Mouse (Mus musculus): ENCODE results near the gene Nsl1. TPM values are rescaled to one million over a fixed set of nuclear protein-coding genes. Genes with fewer than 3 reads are reported as not detected.

Nsl1 gene
- polyA plus RNA-seq, 1 experiment = 0.49 TPM

- WGBS = 78% methylated on average over 11 of the region's 11 CpGs
- TF ChIP-seq CTCF (IDR thresholded peaks at IDR 0.05; ENCODE audit: insufficient read depth, low read length) = no peak
- TF ChIP-seq POLR2A (IDR thresholded peaks at IDR 0.05; ENCODE audit: borderline replicate concordance, extremely low read depth, low read depth, low read length) = no peak
- H3K4me3 ChIP-seq (replicated peaks; ENCODE audit: extremely low read depth, low read depth, low read length) = no peak overlapping the region
- no peaks in the 10 kb centered on the region for H3K4me1 ChIP-seq (ENCODE audit: control insufficient read depth, insufficient read depth, low read length)
- no peak for DNase-seq
Observed at GRCm38 (mm10) chr1:191115514-191116238, 52.9 kb downstream of the Nsl1 start.

GRCm38 (mm10) chr1:191122744-191123143, 59.9 kb downstream of the Nsl1 start:
- Histone ChIP-seq H3K4me1 (ENCODE audit: control insufficient read depth, insufficient read depth, low read length) (no peaks in the 10 kb centered on the region), H3K4me3 (replicated peaks; ENCODE audit: extremely low read depth, low read depth, low read length) (no peak overlapping the region)
- 27% methylated on average over 3 of the region's 3 CpGs for WGBS
- no peak for TF ChIP-seq CTCF (IDR thresholded peaks at IDR 0.05; ENCODE audit: insufficient read depth, low read length)
- TF ChIP-seq POLR2A (IDR thresholded peaks at IDR 0.05; ENCODE audit: borderline replicate concordance, extremely low read depth, low read depth, low read length) = no peak
- DNase-seq = no peak

- 78% methylated on average over 2 of the region's 2 CpGs for WGBS
- TF ChIP-seq POLR2A (IDR thresholded peaks at IDR 0.05; ENCODE audit: borderline replicate concordance, extremely low read depth, low read depth, low read length) (no peak), CTCF (IDR thresholded peaks at IDR 0.05; ENCODE audit: insufficient read depth, low read length) (no peak)
- no peaks in the 10 kb centered on the region for H3K4me1 ChIP-seq (ENCODE audit: control insufficient read depth, insufficient read depth, low read length)
- DNase-seq = no peak
- H3K4me3 ChIP-seq (replicated peaks; ENCODE audit: extremely low read depth, low read depth, low read length) = no peak overlapping the region
Observed at GRCm38 (mm10) chr1:191123696-191124095, 60.9 kb downstream of the Nsl1 start.

GRCm38 (mm10) chr1:191124288-191124687, 61.5 kb downstream of the Nsl1 start:
- WGBS = 68% methylated on average over 4 of the region's 4 CpGs
- no peak for TF ChIP-seq CTCF (IDR thresholded peaks at IDR 0.05; ENCODE audit: insufficient read depth, low read length)
- no peak for TF ChIP-seq POLR2A (IDR thresholded peaks at IDR 0.05; ENCODE audit: borderline replicate concordance, extremely low read depth, low read depth, low read length)
- no peak for DNase-seq

GRCm38 (mm10) chr1:191125811-191126638, 63.2 kb downstream of the Nsl1 start:
- TF ChIP-seq POLR2A (IDR thresholded peaks at IDR 0.05; ENCODE audit: borderline replicate concordance, extremely low read depth, low read depth, low read length) (no peak), CTCF (IDR thresholded peaks at IDR 0.05; ENCODE audit: insufficient read depth, low read length) (peak; percentile 68)
- H3K4me1 ChIP-seq (ENCODE audit: control insufficient read depth, insufficient read depth, low read length) = no peaks in the 10 kb centered on the region
- no peak overlapping the region for H3K4me3 ChIP-seq (replicated peaks; ENCODE audit: extremely low read depth, low read depth, low read length)
- WGBS = 13% methylated on average over 38 of the region's 38 CpGs
- peak; percentile 67 for DNase-seq

More at GRCm38 (mm10) chr1:191124288-191124687, 61.5 kb downstream of the Nsl1 start:
- Histone ChIP-seq H3K4me3 (replicated peaks; ENCODE audit: extremely low read depth, low read depth, low read length) (no peak overlapping the region), H3K4me1 (ENCODE audit: control insufficient read depth, insufficient read depth, low read length) (no peaks in the 10 kb centered on the region)

- no peak for DNase-seq
- no peak overlapping the region for H3K4me3 ChIP-seq (replicated peaks; ENCODE audit: extremely low read depth, low read depth, low read length)
- 83% methylated on average over 2 of the region's 2 CpGs for WGBS
- TF ChIP-seq POLR2A (IDR thresholded peaks at IDR 0.05; ENCODE audit: borderline replicate concordance, extremely low read depth, low read depth, low read length) = no peak
- no peak for TF ChIP-seq CTCF (IDR thresholded peaks at IDR 0.05; ENCODE audit: insufficient read depth, low read length)
- H3K4me1 ChIP-seq (ENCODE audit: control insufficient read depth, insufficient read depth, low read length) = no peaks in the 10 kb centered on the region; the same call in 1 of the 2 replicates
Observed at GRCm38 (mm10) chr1:191131692-191132091, 68.9 kb downstream of the Nsl1 start.

- Histone ChIP-seq H3K4me1 (ENCODE audit: control insufficient read depth, insufficient read depth, low read length) (no peaks in the 10 kb centered on the region; the same call in 1 of the 2 replicates), H3K4me3 (replicated peaks; ENCODE audit: extremely low read depth, low read depth, low read length) (no peak overlapping the region)
- 65% methylated on average over 5 of the region's 5 CpGs for WGBS
- no peak for DNase-seq
- TF ChIP-seq POLR2A (IDR thresholded peaks at IDR 0.05; ENCODE audit: borderline replicate concordance, extremely low read depth, low read depth, low read length) (no peak), CTCF (IDR thresholded peaks at IDR 0.05; ENCODE audit: insufficient read depth, low read length) (no peak)
Observed at GRCm38 (mm10) chr1:191132240-191132639, 69.4 kb downstream of the Nsl1 start.

- Histone ChIP-seq H3K4me1 (ENCODE audit: control insufficient read depth, insufficient read depth, low read length) (no peaks in the 10 kb centered on the region; the same call in 1 of the 2 replicates), H3K4me3 (replicated peaks; ENCODE audit: extremely low read depth, low read depth, low read length) (no peak overlapping the region)
- no peak for DNase-seq
- WGBS = 25% methylated on average over 5 of the region's 5 CpGs
- TF ChIP-seq CTCF (IDR thresholded peaks at IDR 0.05; ENCODE audit: insufficient read depth, low read length) (no peak), POLR2A (IDR thresholded peaks at IDR 0.05; ENCODE audit: borderline replicate concordance, extremely low read depth, low read depth, low read length) (no peak)
Observed at GRCm38 (mm10) chr1:191132934-191133333, 70.1 kb downstream of the Nsl1 start.

- no peaks in the 10 kb centered on the region; the same call in 1 of the 2 replicates for H3K4me1 ChIP-seq (ENCODE audit: control insufficient read depth, insufficient read depth, low read length)
- WGBS = 62% methylated on average over 4 of the region's 4 CpGs
- H3K4me3 ChIP-seq (replicated peaks; ENCODE audit: extremely low read depth, low read depth, low read length) = no peak overlapping the region
- DNase-seq = no peak
- TF ChIP-seq POLR2A (IDR thresholded peaks at IDR 0.05; ENCODE audit: borderline replicate concordance, extremely low read depth, low read depth, low read length) (no peak), CTCF (IDR thresholded peaks at IDR 0.05; ENCODE audit: insufficient read depth, low read length) (no peak)
Observed at GRCm38 (mm10) chr1:191135406-191135805, 72.6 kb downstream of the Nsl1 start.

Other genes starting within 250 kb of the Nsl1 start
- gene Rps6kc1, start 151.2 kb upstream of the Nsl1 start, polyA plus RNA-seq (2012; rRNA removed) = 5.7 and 9.7 TPM in 2 replicates
- gene Angel2, start 137.9 kb upstream of the Nsl1 start, polyA plus RNA-seq (2012; rRNA removed) = 19.9 and 22.7 TPM in 2 replicates
- gene Vash2, start 83.7 kb upstream of the Nsl1 start, polyA plus RNA-seq (2012; rRNA removed) = 0.51 and 1.5 TPM in 2 replicates
- 19.9 and 26.1 TPM in 2 replicates for gene Flvcr1, start 36.9 kb upstream of the Nsl1 start, polyA plus RNA-seq (2012; rRNA removed)
- gene Spata45, start 26.4 kb upstream of the Nsl1 start, polyA plus RNA-seq (2012; rRNA removed) = not detected in 2 replicates
- gene Tatdn3, start 80 bp upstream of the Nsl1 start, polyA plus RNA-seq (2012; rRNA removed) = 3.8 and 6.8 TPM in 2 replicates
- gene Batf3, start 34.8 kb downstream of the Nsl1 start, polyA plus RNA-seq (2012; rRNA removed) = 5.1 and 6.1 TPM in 2 replicates
- gene Fam71a, start 101.8 kb downstream of the Nsl1 start, polyA plus RNA-seq (2012; rRNA removed) = not detected in 2 replicates
- gene Atf3, start 155.0 kb downstream of the Nsl1 start, polyA plus RNA-seq (2012; rRNA removed) = 4.8 and 8.6 TPM in 2 replicates